Mouse (Mus musculus): ENCODE measurements around the gene Etd. TPM values are rescaled to one million over a fixed set of nuclear protein-coding genes. Genes with fewer than 3 reads are reported as not detected.
"Not testable (repeated sequence)": the region's sequence is repeated elsewhere in the genome, so short reads cannot be mapped to it uniquely, and the experiment has no call there.

The Etd gene
- polyA plus RNA-seq (2015; fragmentation: Nextera tagmentation; extraction: Ambion mirVana), result 0.37 TPM in 1 of 2 replicates, not detected in the other

DNA sequence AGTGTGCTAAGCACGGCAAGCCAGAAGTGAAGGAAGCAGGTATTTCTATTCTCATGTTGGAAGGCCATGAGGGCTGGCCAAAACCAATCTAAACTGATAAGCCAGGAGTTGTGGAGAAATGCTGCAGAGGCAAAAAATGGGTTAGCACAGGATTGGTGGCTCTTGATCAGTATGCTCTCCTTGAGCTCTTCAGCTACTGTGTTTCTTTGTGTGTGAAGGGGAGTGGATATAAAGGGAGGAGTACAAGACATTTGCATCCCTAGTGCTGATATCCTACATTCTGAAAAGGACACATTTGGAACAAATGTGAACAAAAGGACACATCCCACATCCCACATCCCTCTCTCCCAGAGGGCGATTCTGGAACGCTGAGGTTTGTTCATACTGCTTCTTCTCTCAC, at the start of gene Etd:
Gene Etd, plus strand, starts transcription at position 301 of the 400 bp plus-strand sequence.
- Histone ChIP-seq H3K4me1 (ENCODE audit: insufficient read depth, low read length) (no peaks in the 10 kb centered on the region), H3K27me3 (ENCODE audit: insufficient read depth, low read length) (0 out of 2 replicates have a peak, but pooled peaks cover 3% of the 10 kb centered on the region), H3K27ac (ENCODE audit: low read length) (no peak within 1 kb of the TSS), H3K36me3 (ENCODE audit: insufficient read depth, low read length) (no peaks in the 10 kb centered on the region), H3K4me2 (replicated peaks; ENCODE audit: low read depth, low read length) (no peak within 1 kb of the TSS), H3K9ac (replicated peaks; ENCODE audit: low read length) (no peak within 1 kb of the TSS), H3K4me3 (ENCODE audit: low read length) (no peak within 1 kb of the TSS), H3K9me3 (ENCODE audit: low read length) (no peaks in the 10 kb centered on the region)
- WGBS, result 87% methylated on average over 3 of the region's 3 CpGs
- ATAC-seq (ENCODE audit: low FRiP score, low TSS enrichment), result no peak

DNA sequence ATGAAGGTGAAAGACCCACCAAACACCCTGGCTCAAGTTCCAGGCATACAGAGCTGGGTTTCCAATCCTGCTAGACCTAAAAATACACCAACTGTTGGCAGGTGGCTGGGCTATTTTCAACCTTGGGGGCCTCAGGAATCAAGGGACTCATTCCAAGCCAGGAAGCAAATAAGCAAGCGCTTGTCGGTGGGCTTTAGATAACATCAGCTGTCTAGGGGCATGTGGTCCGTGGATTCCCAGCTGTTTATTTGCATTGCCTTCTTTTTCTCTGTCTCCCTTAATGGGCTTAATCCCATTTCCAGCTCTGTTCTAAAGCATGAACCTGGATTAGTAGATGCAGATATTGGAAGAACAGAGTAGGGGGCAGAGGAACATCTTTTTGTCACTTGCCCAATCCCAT, 48.4 kb upstream of the Etd start:
- H3K4me1 ChIP-seq (ENCODE audit: insufficient read depth, low read length), result no peaks in the 10 kb centered on the region
- no peak overlapping the region for H3K27ac ChIP-seq (ENCODE audit: low read length)
- no peak overlapping the region for H3K4me2 ChIP-seq (replicated peaks; ENCODE audit: low read depth, low read length)
- H3K27me3 ChIP-seq (ENCODE audit: insufficient read depth, low read length), result no peaks in the 10 kb centered on the region; the same call in 1 of the 2 replicates
- H3K9me3 ChIP-seq (ENCODE audit: low read length), result no peaks in the 10 kb centered on the region
- no peak overlapping the region for H3K9ac ChIP-seq (replicated peaks; ENCODE audit: low read length)
- no peak overlapping the region for H3K4me3 ChIP-seq (ENCODE audit: low read length)
- no peak for ATAC-seq (ENCODE audit: low FRiP score, low TSS enrichment)
- 76% methylated on average over 3 of the region's 3 CpGs for WGBS
- H3K36me3 ChIP-seq (ENCODE audit: insufficient read depth, low read length), result no peaks in the 10 kb centered on the region

DNA sequence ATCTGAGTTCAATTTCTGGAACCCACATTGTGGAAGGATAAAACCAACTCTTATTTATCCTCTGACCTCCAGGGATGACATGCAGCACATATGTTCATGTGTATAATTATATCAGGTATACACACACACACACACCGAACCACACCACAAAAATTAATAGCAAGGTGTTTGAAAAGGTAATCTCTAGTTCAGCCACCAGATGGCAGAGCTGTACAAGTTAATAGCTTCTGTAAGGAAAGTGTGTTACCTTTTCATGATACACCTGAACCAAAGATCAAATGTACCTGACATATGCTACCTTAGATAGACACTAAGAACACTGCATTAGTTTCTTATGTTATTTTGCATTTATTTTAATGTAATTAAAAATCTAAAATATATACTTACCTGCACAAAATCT, 1.8 kb upstream of the Etd start:
- Histone ChIP-seq H3K4me3 (ENCODE audit: low read length) (no peak overlapping the region), H3K4me1 (ENCODE audit: insufficient read depth, low read length) (no peaks in the 10 kb centered on the region), H3K9ac (replicated peaks; ENCODE audit: low read length) (no peak overlapping the region), H3K27me3 (ENCODE audit: insufficient read depth, low read length) (0 out of 2 replicates have a peak, but pooled peaks cover 3% of the 10 kb centered on the region), H3K27ac (ENCODE audit: low read length) (no peak overlapping the region), H3K9me3 (ENCODE audit: low read length) (no peaks in the 10 kb centered on the region), H3K4me2 (replicated peaks; ENCODE audit: low read depth, low read length) (no peak overlapping the region), H3K36me3 (ENCODE audit: insufficient read depth, low read length) (no peaks in the 10 kb centered on the region)
- WGBS, result 83% methylated on average over 1 of the region's 1 CpGs
- ATAC-seq (ENCODE audit: low FRiP score, low TSS enrichment), result no peak

DNA sequence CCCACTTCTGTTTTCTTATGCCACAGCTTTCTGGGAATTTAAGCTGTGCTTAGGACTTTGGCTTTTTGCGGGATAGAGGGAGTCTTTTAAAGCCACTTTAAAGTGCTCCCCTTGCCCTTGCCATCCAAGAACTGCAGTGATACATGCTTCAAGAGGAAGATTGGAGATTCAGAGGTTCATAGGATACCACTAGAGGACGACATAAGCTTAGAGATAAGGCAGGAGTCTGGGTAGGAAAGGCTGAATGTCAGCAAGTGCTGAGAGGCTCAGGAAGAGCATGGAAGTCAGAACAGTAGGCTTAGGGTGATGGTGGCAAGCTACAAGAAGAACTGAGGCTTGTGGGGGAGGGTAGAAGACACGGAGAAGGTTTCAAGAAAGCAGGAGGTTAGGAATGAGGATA, 24.9 kb downstream of the Etd start:
- Histone ChIP-seq H3K4me2 (replicated peaks; ENCODE audit: low read depth, low read length) (no peak overlapping the region), H3K9ac (replicated peaks; ENCODE audit: low read length) (no peak overlapping the region), H3K9me3 (ENCODE audit: low read length) (no peaks in the 10 kb centered on the region), H3K4me3 (ENCODE audit: low read length) (no peak overlapping the region), H3K36me3 (ENCODE audit: insufficient read depth, low read length) (no peaks in the 10 kb centered on the region), H3K27ac (ENCODE audit: low read length) (no peak overlapping the region), H3K4me1 (ENCODE audit: insufficient read depth, low read length) (no peaks in the 10 kb centered on the region), H3K27me3 (ENCODE audit: insufficient read depth, low read length) (no peaks in the 10 kb centered on the region)
- ATAC-seq (ENCODE audit: low FRiP score, low TSS enrichment), result no peak
- 47% methylated on average over 3 of the region's 3 CpGs for WGBS

DNA sequence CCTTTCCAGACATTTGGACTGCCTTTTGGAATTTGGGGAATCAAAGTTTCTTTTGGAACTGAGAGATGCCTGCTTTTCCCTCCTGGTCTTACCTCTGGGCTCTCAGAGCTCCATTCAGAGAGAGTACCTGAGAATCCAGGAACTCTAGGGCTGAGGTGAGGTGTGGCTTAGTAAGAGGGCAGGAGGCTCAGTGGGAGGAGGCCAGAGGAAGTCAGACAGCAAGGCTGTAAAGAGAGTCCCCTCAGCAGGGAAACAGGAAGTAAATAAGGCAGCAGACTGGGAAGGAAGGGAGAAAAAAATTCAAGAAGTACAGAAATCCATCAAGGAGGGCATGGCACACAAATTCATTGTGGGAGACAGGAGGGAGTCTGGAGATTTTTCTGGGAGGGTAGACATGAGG, 29.5 kb downstream of the Etd start:
- not testable (repeated sequence) for H3K27me3 ChIP-seq (ENCODE audit: insufficient read depth, low read length); H3K4me2 ChIP-seq (replicated peaks; ENCODE audit: low read depth, low read length); H3K4me1 ChIP-seq (ENCODE audit: insufficient read depth, low read length); H3K4me3 ChIP-seq (ENCODE audit: low read length); H3K9ac ChIP-seq (replicated peaks; ENCODE audit: low read length); H3K9me3 ChIP-seq (ENCODE audit: low read length); H3K27ac ChIP-seq (ENCODE audit: low read length); H3K36me3 ChIP-seq (ENCODE audit: insufficient read depth, low read length); ATAC-seq (ENCODE audit: low FRiP score, low TSS enrichment)

Other genes starting within 250 kb of the Etd start
- gene Plac1, start 194.8 kb upstream of the Etd start, polyA plus RNA-seq (2015; fragmentation: Nextera tagmentation; extraction: Ambion mirVana), result 5.3 and 5.8 TPM in 2 replicates
- 9.4 and 9.9 TPM in 2 replicates for gene Fam122b, start 165.1 kb upstream of the Etd start, polyA plus RNA-seq (2015; fragmentation: Nextera tagmentation; extraction: Ambion mirVana)
- not detected in 2 replicates for gene Fam122c, start 161.5 kb upstream of the Etd start, polyA plus RNA-seq (2015; fragmentation: Nextera tagmentation; extraction: Ambion mirVana)
- 40.2 and 40.4 TPM in 2 replicates for gene Mospd1, start 64.4 kb upstream of the Etd start, polyA plus RNA-seq (2015; fragmentation: Nextera tagmentation; extraction: Ambion mirVana)
- gene Rtl8c, start 173.1 kb downstream of the Etd start, polyA plus RNA-seq (2015; fragmentation: Nextera tagmentation; extraction: Ambion mirVana), result 72.6 and 78.3 TPM in 2 replicates
- gene Gm14597, start 174.1 kb downstream of the Etd start, polyA plus RNA-seq (2015; fragmentation: Nextera tagmentation; extraction: Ambion mirVana), result not detected in 2 replicates
- gene Rtl8a, start 208.8 kb downstream of the Etd start, polyA plus RNA-seq (2015; fragmentation: Nextera tagmentation; extraction: Ambion mirVana), result 73.7 and 76.8 TPM in 2 replicates
- 66.1 and 66.3 TPM in 2 replicates for gene Rtl8b, start 235.5 kb downstream of the Etd start, polyA plus RNA-seq (2015; fragmentation: Nextera tagmentation; extraction: Ambion mirVana)

Data from kidney, embryonic 16.5 days (tissue).